Mouse (Mus musculus) layer of hippocampus, adult 2 months (tissue): Measurements from ENCODE around the gene Lrmda. TPM values are rescaled to one million over a fixed set of nuclear protein-coding genes. Genes with fewer than 3 reads are reported as not detected.

Experiments
- DNase-seq, 2 experiments: peaks; one replicate each; pipeline ENCODE4 v3.0.0; 2022; ENCODE audit warnings: low spot score in 2 of 2
- H3K27ac ChIP-seq: fragments of 200-600 bp; 2 replicates; pipeline ENCODE4 v1.8.1; 2022
- H3K4me3 ChIP-seq: fragments of 200-600 bp; 2 replicates; pipeline ENCODE4 v1.8.1; 2022; ENCODE audit warnings: mild to moderate bottlenecking
- CTCF ChIP-seq: fragments of 200-600 bp; conservative IDR thresholded peaks from 2 replicates; pipeline ENCODE4 v1.8.1; 2022; ENCODE audit warnings: antibody characterized with exemption, mild to moderate bottlenecking, moderate library complexity
- total RNA-seq, 2 experiments: library from RNA; stranded (reverse); gene quantifications; 2 replicates each; pipeline ENCODE4 v1.2.3; 2021

Gene Lrmda
- total RNA-seq, 2 experiments from 2014 or later: 0.87 to 1.5 TPM

- H3K4me3 ChIP-seq: no peak overlapping the region
- no peak overlapping the region for H3K27ac ChIP-seq
- no peak for DNase-seq
- TF ChIP-seq CTCF: no peak
These were observed 111.6 kb downstream of the Lrmda start for GRCm38 (mm10) chr14:22130950-22131585.

- Histone ChIP-seq H3K27ac (no peak overlapping the region), H3K4me3 (no peak overlapping the region)
- no peak for DNase-seq
- no peak for TF ChIP-seq CTCF
These were observed 119.8 kb downstream of the Lrmda start for GRCm38 (mm10) chr14:22139281-22139680.

GRCm38 (mm10) chr14:22144014-22144413, 124.5 kb downstream of the Lrmda start:
- Histone ChIP-seq H3K4me3 (no peak overlapping the region), H3K27ac (no peak overlapping the region)
- TF ChIP-seq CTCF: no peak
- no peak for DNase-seq

GRCm38 (mm10) chr14:22145863-22146262, 126.4 kb downstream of the Lrmda start:
- DNase-seq: no peak
- TF ChIP-seq CTCF: no peak
- no peak overlapping the region for H3K4me3 ChIP-seq
- no peak overlapping the region for H3K27ac ChIP-seq

- no peak overlapping the region for H3K4me3 ChIP-seq
- no peak overlapping the region for H3K27ac ChIP-seq
- no peak for DNase-seq
- no peak for TF ChIP-seq CTCF
These were observed 127.1 kb downstream of the Lrmda start for GRCm38 (mm10) chr14:22146508-22147044.

- no peak for DNase-seq
- Histone ChIP-seq H3K4me3 (no peak overlapping the region), H3K27ac (no peak overlapping the region)
- no peak for TF ChIP-seq CTCF
These were observed 128.0 kb downstream of the Lrmda start for GRCm38 (mm10) chr14:22147341-22148024.

GRCm38 (mm10) chr14:22152701-22153100, 133.2 kb downstream of the Lrmda start:
- no peak overlapping the region; the same call in 1 of the 2 replicates for H3K4me3 ChIP-seq
- TF ChIP-seq CTCF: no peak
- no peak overlapping the region for H3K27ac ChIP-seq
- DNase-seq: no peak

GRCm38 (mm10) chr14:22154096-22154495, 134.6 kb downstream of the Lrmda start:
- no peak for TF ChIP-seq CTCF
- Histone ChIP-seq H3K4me3 (no peak overlapping the region), H3K27ac (no peak overlapping the region)
- no peak for DNase-seq

GRCm38 (mm10) chr14:22155034-22155433, 135.5 kb downstream of the Lrmda start:
- DNase-seq: no peak
- TF ChIP-seq CTCF: no peak
- Histone ChIP-seq H3K27ac (no peak overlapping the region), H3K4me3 (no peak overlapping the region)

GRCm38 (mm10) chr14:22155512-22156026, 136.1 kb downstream of the Lrmda start:
- no peak for DNase-seq
- Histone ChIP-seq H3K27ac (no peak overlapping the region), H3K4me3 (no peak overlapping the region)
- TF ChIP-seq CTCF: no peak

- no peak for DNase-seq
- H3K4me3 ChIP-seq: no peak overlapping the region
- no peak overlapping the region for H3K27ac ChIP-seq
- no peak for TF ChIP-seq CTCF
These were observed 137.5 kb downstream of the Lrmda start for GRCm38 (mm10) chr14:22156991-22157390.

GRCm38 (mm10) chr14:22161416-22161815, 141.9 kb downstream of the Lrmda start:
- TF ChIP-seq CTCF: no peak
- no peak for DNase-seq
- Histone ChIP-seq H3K4me3 (no peak overlapping the region), H3K27ac (no peak overlapping the region)

- no peak for TF ChIP-seq CTCF
- no peak overlapping the region for H3K27ac ChIP-seq
- H3K4me3 ChIP-seq: no peak overlapping the region
- DNase-seq: no peak
These were observed 147.8 kb downstream of the Lrmda start for GRCm38 (mm10) chr14:22167285-22167684.
